13 mouse cellular contexts compared by ENCODE assay signal in genomic region chr10:126827941-126828593, GRCm38 (mm10).
DNase-seq lines count a peak whose midpoint lies in the region; ATAC-seq lines count a peak whose summit lies in the region.
"Had no signal": no experiment of that assay in that cellular context is flagged by ENCODE, and none has a peak within 500 bp of the region (broad histone marks: within the 10 kb centered on the region; RNA-seq: fewer than 3 reads in every experiment).

No protein-coding gene starts in this region.

- 25% methylated on average over 8 of the region's 8 CpGs for WGBS in midbrain, embryonic 13.5 days
- 78% methylated on average over 8 of the region's 8 CpGs for WGBS in midbrain, embryonic 10.5 days
- WGBS in hindbrain, embryonic 15.5 days, result 24% methylated on average over 8 of the region's 8 CpGs
- WGBS in neural tube, embryonic 15.5 days, result 22% methylated on average over 8 of the region's 8 CpGs

- peaks cover 14% of the 10 kb centered on the region for H3K4me1 ChIP-seq in midbrain, embryonic 13.5 days (replicated peaks)
- peaks cover 7% of the 10 kb centered on the region for H3K4me1 ChIP-seq in midbrain, embryonic 10.5 days
- peaks cover 10% of the 10 kb centered on the region; the same call in 1 of the 2 replicates for H3K4me1 ChIP-seq in hindbrain, embryonic 15.5 days (replicated peaks)
- peaks cover 13% of the 10 kb centered on the region for H3K4me1 ChIP-seq in neural tube, embryonic 15.5 days

- no peaks in the 10 kb centered on the region for H3K9me3 ChIP-seq in midbrain, embryonic 13.5 days
- 0 out of 2 replicates have a peak, but pooled peaks cover 3% of the 10 kb centered on the region for H3K9me3 ChIP-seq in midbrain, embryonic 10.5 days (replicated peaks)
- H3K9me3 ChIP-seq in hindbrain, embryonic 15.5 days, result no peaks in the 10 kb centered on the region
- H3K9me3 ChIP-seq in neural tube, embryonic 15.5 days (replicated peaks), result no peaks in the 10 kb centered on the region

- H3K27me3 ChIP-seq in midbrain, embryonic 13.5 days, result no peaks in the 10 kb centered on the region
- H3K27me3 ChIP-seq in midbrain, embryonic 10.5 days (ENCODE audit: low read depth, poor library complexity, severe bottlenecking), result no peaks in the 10 kb centered on the region
- no peaks in the 10 kb centered on the region for H3K27me3 ChIP-seq in hindbrain, embryonic 15.5 days
- H3K27me3 ChIP-seq in neural tube, embryonic 15.5 days (replicated peaks), result no peaks in the 10 kb centered on the region

- H3K9ac ChIP-seq in midbrain, embryonic 13.5 days (replicated peaks), result no peak overlapping the region
- H3K9ac ChIP-seq in hindbrain, embryonic 15.5 days, result no peak overlapping the region
- no peak overlapping the region for H3K9ac ChIP-seq in neural tube, embryonic 15.5 days (replicated peaks)

- no peaks in the 10 kb centered on the region for H3K36me3 ChIP-seq in midbrain, embryonic 13.5 days
- H3K36me3 ChIP-seq in midbrain, embryonic 10.5 days, result no peaks in the 10 kb centered on the region
- H3K36me3 ChIP-seq in hindbrain, embryonic 15.5 days, result no peaks in the 10 kb centered on the region
- H3K36me3 ChIP-seq in neural tube, embryonic 15.5 days, result no peaks in the 10 kb centered on the region

- H3K27ac ChIP-seq in midbrain, embryonic 13.5 days, result peak overlapping the region; percentile 63
- no peak overlapping the region for H3K27ac ChIP-seq in midbrain, embryonic 10.5 days (replicated peaks)
- H3K27ac ChIP-seq in hindbrain, embryonic 15.5 days (replicated peaks), result peak overlapping the region; percentile 47
- peak overlapping the region; percentile 51 for H3K27ac ChIP-seq in neural tube, embryonic 15.5 days (replicated peaks)
- H3K27ac ChIP-seq: heart, adult 2 months had no signal

- H3K4me3 ChIP-seq in midbrain, embryonic 13.5 days (replicated peaks), result no peak overlapping the region
- no peak overlapping the region for H3K4me3 ChIP-seq in midbrain, embryonic 10.5 days
- H3K4me3 ChIP-seq in hindbrain, embryonic 15.5 days, result no peak overlapping the region
- H3K4me3 ChIP-seq in neural tube, embryonic 15.5 days (replicated peaks), result no peak overlapping the region
- H3K4me3 ChIP-seq: heart, adult 2 months had no signal

- ATAC-seq in midbrain, embryonic 13.5 days, result peak; percentile 87
- peak; percentile 85 for ATAC-seq in hindbrain, embryonic 15.5 days (ENCODE audit: low FRiP score, low read depth)
- ATAC-seq in neural tube, embryonic 15.5 days (ENCODE audit: low FRiP score), result peak; percentile 88

- H3K4me2 ChIP-seq in midbrain, embryonic 13.5 days (replicated peaks), result no peak overlapping the region
- H3K4me2 ChIP-seq in hindbrain, embryonic 15.5 days, result peak overlapping the region; percentile 16; the same call in 1 of the 2 replicates
- peak overlapping the region; percentile 0; the same call in 1 of the 2 replicates for H3K4me2 ChIP-seq in neural tube, embryonic 15.5 days

- DNase-seq in cerebellum, adult 9-11 months, result peak; percentile 9
- DNase-seq in cerebellum, postnatal 14 days, result no peak
- no peak for DNase-seq in midbrain, embryonic 10.5 days (ENCODE audit: low spot score)
- no peak for DNase-seq in spleen, adult 18-20 months
- no peak for DNase-seq in urinary bladder, postnatal 25 days (ENCODE audit: low spot score)
- DNase-seq: adrenal gland, postnatal 10 days; cerebellum, postnatal 36 days; heart, adult 2 months; lung, postnatal 4 days; thymus, postnatal 14 days had no signal
